Mouse (Mus musculus) left cerebral cortex, postnatal 14 days (tissue): Measurements from ENCODE around the gene Rbms1. TPM values are rescaled to one million over a fixed set of nuclear protein-coding genes. Genes with fewer than 3 reads are reported as not detected.
"Not testable (repeated sequence)": the region's sequence is repeated elsewhere in the genome, so short reads cannot be mapped to it uniquely, and the experiment has no call there.

Experiments
- DNase-seq, 2 experiments: peaks; one replicate each; pipeline ENCODE4 v3.0.0; 2021 to 2022; ENCODE audit warnings: low spot score in 2 of 2, mixed read lengths in 1 of 2
- intact Hi-C: fragments of 180-260 bp; cut with DNase I; formaldehyde crosslinking; loops from one replicate; pipeline ENCODE4 v1.15.1; 2025
- total RNA-seq, 2 experiments: library from RNA; stranded (reverse); gene quantifications; 2 replicates each; pipeline ENCODE4 v1.2.3; 2021

The Rbms1 gene
- total RNA-seq, 2 experiments from 2014 or later: 23.8 to 24.8 TPM

GRCm38 (mm10) chr2:60862913-60863711 lies 99.9 kb downstream of the Rbms1 start:
- DNase-seq: no peak
- intact Hi-C loops: no loop called here

DNA sequence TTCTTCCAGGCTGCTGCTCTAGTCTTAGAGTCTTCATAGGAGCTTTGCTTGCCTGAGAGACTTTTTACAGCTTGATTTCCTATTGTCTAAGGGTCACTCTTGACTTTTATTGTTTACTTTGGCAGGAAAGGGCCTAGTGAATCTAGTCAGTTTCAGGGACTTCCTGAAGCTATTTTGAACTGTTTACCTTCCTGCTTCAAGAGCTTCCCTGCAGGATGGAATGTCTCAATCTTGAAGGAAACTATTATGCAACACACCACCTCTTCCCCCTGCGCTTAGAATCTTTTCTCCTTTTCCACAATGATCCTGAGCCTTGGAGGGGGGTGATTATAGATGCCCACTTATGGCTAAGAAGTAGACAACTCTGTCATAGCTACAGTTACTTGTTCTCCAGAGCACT lies 104.9 kb downstream of the Rbms1 start:
- intact Hi-C loops: no loop called here
- DNase-seq: no peak

DNA sequence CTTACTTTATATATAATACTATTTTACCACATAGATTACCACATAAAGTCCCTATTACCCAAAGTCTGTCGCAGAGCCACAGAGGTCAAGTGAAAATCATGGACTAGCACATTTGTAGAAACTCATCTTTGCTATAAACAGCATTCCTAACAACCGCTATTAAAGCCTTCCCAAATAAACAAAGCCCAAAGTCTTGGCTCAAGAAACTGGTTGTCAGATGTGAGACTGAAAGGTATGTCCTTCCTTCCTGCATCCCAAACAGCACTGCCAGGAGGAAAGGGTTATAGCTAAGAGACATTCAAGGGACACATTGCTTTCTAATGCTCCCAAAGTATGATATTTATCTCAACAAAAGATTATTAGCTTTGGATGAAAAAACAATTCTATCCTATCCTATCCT lies 106.9 kb downstream of the Rbms1 start:
- intact Hi-C loops: no loop called here
- DNase-seq: no peak

DNA sequence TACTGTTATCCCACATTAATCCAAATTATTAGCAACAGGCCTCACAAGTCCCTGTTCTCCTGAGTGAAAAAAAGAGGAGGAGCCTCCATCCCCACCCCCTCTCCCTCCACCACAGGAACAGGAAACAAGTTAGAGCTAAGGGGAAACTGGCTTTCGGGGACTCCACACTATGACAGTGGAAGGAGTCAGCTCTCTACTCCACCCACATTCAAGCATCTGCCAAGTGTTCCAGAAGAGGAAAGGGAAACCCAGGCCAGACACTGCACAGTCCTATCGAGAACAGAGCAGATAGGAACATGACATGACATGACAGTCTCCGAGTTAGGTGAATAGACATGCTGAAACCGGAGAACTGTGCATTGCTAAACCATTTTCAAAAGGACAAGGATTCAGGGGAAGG lies 108.0 kb downstream of the Rbms1 start:
- intact Hi-C loops: no loop called here
- DNase-seq: peak; percentile 25 to 37

DNA sequence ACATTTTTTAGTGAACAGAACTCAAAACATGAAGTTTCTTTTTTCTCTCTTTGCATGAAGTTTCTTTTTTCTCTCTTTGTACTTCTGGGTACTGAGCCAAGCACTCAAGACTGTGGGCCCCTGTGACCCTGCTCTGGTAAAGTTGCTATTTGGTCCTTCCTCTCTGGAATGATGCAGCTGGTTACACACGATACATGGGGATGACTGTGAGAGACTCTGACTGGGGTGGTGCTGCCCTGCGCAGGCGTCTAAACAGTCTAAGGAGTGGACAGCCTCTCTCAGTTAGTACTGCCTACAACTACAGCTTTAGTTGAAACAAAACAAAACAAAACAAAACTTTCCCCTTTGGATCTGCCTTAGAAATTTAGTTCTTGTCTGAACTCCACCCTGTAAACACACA lies 111.1 kb downstream of the Rbms1 start:
- DNase-seq: no peak
- intact Hi-C loops: no loop called here

DNA sequence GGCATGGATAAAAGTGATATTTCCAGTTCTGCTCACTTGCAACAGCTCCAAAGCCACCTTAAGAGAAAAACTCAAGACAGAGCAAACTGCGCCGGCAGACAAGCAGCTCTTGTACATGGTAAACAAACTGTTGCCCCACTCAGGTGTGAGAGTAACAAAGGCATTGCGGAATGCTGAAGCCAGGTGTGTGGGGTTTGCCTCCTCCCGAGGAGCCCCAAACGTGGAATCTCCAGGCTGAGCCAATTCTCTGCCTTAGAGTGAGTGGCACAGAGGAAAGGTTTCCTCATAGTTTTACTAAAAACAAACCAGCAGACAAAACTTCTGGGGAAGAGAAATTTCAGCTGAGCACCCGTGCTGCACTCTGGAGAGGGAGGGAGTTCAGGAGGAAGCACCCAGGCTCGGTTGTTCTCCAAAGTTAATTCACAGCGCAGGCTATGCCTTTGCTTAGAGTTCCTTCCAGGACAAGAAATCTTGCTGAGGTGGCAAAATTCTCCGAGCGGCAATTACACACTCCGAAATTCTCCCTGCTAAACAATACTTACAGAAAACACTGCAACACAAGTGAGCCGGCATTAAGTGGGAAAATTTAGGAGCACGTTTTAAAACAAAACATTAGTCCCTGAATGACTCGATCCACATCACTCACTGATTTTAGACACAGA lies 111.8 kb downstream of the Rbms1 start:
- intact Hi-C loops: no loop called here
- DNase-seq: no peak

- intact Hi-C loops: no loop called here
- no peak for DNase-seq
Observed at GRCm38 (mm10) chr2:60848478-60848877, 114.5 kb downstream of the Rbms1 start.

DNA sequence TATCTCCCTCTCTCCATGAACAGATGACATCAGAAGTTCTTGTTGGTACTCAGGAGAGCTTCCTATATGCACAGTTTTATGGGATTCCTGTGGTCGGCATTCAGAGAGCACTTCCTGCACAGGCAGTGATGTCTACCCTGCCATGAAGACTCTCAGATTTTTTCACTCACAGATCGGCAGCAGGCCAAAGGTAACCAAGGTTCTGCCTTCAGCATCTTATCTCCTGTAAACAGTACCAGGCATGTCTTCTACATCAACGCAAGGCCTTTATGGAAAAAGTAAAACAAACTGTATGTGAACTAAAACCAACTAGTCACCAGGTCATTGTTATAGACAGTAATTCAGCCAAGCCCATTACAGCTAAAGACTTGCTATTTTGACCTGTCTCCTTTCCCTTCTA lies 115.0 kb downstream of the Rbms1 start:
- DNase-seq: no peak
- intact Hi-C loops: no loop called here

DNA sequence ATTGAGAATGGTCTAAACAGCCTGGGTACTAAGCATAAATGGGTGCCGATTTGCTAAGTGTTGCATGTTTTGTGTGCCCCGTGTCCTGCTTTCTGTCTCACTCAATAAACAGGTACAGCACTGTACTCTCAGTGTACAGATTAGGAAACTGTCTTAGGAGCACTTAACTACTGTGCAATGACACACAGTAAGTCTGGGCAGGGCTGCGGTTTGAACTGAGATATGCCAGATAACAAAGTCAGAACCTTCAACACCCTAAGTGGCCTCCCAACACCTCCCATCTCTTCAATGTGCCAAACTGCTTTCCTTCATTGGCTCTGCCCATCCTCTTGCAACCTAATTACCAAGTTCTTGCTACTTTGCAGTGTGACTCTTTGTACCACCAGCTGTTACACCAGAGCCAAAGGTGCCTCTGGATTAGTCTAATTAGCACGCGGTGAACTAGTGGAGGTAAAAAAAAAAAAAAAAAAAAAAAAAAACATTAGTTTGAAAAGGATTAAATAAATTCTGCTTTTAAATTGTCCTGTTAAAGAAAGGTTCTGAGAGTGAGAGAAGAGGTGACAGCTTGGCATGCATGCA lies 117.6 kb downstream of the Rbms1 start:
- intact Hi-C loops: no loop called here
- DNase-seq: no peak

GRCm38 (mm10) chr2:60844259-60844658 lies 118.7 kb downstream of the Rbms1 start:
- DNase-seq: no peak
- intact Hi-C loops: no loop called here

- intact Hi-C loops: no loop called here
- no peak for DNase-seq
Observed at GRCm38 (mm10) chr2:60843633-60844032, 119.4 kb downstream of the Rbms1 start.

DNA sequence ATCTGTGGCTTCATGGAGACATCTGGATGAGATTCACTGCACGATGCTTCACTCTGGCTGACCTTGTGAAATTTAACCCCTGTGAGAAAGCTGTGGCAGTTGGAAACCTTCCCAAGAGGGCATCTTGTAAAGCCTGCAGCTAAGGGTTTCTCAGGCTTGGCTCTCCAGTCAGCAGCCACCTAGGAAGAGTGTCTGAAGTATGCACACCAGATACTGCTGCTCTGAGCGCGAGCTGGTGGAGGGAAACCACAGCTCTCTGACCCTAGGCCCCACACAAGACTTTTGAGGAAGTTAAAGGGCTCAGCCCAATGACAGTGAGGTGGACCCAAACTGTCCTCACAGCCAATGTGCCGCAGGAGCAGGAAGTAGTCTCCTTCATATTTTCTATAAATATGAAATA lies 120.0 kb downstream of the Rbms1 start:
- no peak for DNase-seq
- intact Hi-C loops: no loop called here

DNA sequence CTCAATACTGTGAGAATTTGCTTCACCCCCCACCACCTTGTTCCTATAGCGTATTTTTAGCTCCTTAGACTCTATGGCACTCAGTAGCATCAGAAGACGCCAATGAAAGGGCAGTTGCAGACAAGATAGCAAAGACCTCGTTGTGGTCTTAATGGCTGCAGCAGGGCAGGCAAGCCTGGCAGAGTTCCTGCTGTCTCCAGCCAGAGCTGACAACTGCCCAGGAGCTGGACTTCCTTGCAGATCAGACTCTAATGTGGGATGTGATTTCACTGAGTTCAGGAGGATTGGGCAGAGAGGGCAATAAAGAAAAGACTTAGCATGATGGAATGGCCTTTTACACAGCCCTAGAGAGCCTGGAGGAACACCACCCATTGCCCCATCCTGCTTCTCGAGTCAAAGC lies 122.1 kb downstream of the Rbms1 start:
- intact Hi-C loops: no loop called here

DNA sequence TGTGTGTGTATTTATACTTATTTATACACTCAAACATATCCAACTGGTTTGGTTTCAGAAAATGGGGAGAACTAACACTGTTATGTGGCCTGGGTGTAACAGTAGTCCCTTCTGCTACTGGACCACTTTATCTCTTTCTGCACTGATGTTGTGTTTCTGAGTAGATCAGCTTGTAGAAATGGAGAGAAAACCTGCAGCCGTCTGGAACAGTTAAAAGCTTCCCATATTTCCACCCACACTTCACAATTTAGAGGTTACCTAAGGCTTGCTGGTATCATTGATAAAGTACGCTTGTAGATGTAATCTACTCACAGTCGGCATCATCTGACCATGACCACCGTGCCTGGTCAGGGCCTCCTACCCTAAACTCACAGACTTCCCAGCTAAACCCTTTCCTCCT lies 123.5 kb downstream of the Rbms1 start:
- intact Hi-C loops: no loop called here
- no peak for DNase-seq

More for the DNA sequence above, 122.1 kb downstream of the Rbms1 start:
- no peak for DNase-seq

GRCm38 (mm10) chr2:60838856-60839255 lies 124.1 kb downstream of the Rbms1 start:
- DNase-seq: no peak
- intact Hi-C loops: no loop called here

GRCm38 (mm10) chr2:60837616-60838015 lies 125.4 kb downstream of the Rbms1 start:
- no peak for DNase-seq
- intact Hi-C loops: no loop called here

DNA sequence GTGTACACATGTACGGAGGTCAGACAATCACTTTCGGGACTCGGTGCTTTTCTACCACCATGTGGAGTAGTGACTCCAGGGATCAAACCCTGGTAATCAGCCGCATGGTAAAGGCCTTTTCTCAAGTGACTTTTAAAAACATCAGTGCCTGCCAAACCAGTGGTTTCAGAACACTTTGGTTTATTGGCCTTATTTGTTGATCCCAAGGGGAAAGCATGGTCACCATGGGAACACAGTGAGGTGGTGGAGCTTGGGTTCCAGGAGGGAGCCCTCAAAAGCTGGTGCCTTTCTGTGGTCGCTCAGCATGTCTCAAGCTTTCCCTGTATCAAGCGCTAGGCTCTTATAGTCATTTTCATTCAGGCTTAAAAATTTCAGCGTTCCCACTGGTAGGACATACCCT lies 126.8 kb downstream of the Rbms1 start:
- DNase-seq: no peak
- intact Hi-C loops: no loop called here

DNA sequence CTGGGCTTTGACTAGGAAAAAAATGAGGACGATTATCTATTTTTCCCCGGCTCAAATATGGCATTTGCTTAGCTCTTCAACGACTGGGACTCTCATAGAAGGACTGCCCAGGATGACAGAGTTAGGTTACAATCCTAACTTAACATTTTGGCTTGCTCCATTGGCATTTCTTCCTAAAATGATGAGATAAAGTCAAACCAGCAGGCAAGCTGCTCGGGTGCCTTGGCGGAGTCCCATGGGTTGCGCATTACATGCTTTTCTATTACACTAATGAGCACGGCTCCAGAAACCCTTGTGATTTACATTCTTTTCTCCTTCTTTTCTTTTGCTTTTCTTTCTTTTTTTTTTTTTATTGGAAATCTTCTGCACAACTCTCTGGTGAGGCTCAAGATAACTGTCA lies 128.7 kb downstream of the Rbms1 start:
- intact Hi-C loops: no loop called here
- DNase-seq: no peak

DNA sequence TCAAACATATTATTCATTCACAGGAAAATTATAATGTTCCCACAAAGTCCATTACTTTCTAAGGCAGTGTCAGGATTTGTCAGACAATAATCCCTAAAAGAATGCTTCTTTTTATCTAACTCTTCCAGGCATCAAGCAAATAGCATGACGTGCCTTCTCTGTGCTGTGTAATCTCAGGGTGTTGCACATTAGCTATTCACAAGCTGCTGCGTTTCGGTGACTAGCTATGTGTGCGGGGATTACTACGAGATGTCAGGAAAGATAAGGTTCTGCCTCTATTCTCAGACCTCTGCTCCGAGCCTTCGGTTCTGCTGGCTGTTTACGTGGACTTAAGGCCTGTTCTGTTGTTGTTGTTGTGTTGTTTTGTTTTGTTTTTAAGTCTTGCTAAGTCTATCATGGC lies 130.7 kb downstream of the Rbms1 start:
- DNase-seq: no peak

GRCm38 (mm10) chr2:60830464-60830863 lies 132.5 kb downstream of the Rbms1 start:
- intact Hi-C loops, DNase-seq: not testable (repeated sequence)

More for the DNA sequence above, 130.7 kb downstream of the Rbms1 start:
- intact Hi-C loops: no loop called here
